Mouse (Mus musculus) ES-CJ7 (cell line): Measurements from ENCODE around the gene St6galnac3.

ENCODE experiments used
- DNase-seq: peaks from one replicate; pipeline ENCODE4 v3.0.0; 2011; ENCODE audit warnings: low read depth, low spot score

Gene St6galnac3

GRCm38 (mm10) chr3:153353313-153354103 is 371.5 kb downstream of the St6galnac3 start:
- no peak for DNase-seq

GRCm38 (mm10) chr3:153349981-153350380 is 375.0 kb downstream of the St6galnac3 start:
- DNase-seq: peak; percentile 41

GRCm38 (mm10) chr3:153348797-153349465 is 376.0 kb downstream of the St6galnac3 start:
- peak; percentile 91 for DNase-seq

GRCm38 (mm10) chr3:153344979-153345378 is 380.0 kb downstream of the St6galnac3 start:
- DNase-seq: no peak

- DNase-seq: no peak
Observed at GRCm38 (mm10) chr3:153339940-153340339, 385.0 kb downstream of the St6galnac3 start.

- no peak for DNase-seq
Observed at GRCm38 (mm10) chr3:153339091-153339490, 385.9 kb downstream of the St6galnac3 start.

- DNase-seq: no peak
Observed at GRCm38 (mm10) chr3:153337779-153338178, 387.2 kb downstream of the St6galnac3 start.

GRCm38 (mm10) chr3:153337221-153337620 is 387.8 kb downstream of the St6galnac3 start:
- no peak for DNase-seq

- DNase-seq: no peak
Observed at GRCm38 (mm10) chr3:153334152-153334825, 390.7 kb downstream of the St6galnac3 start.

GRCm38 (mm10) chr3:153324307-153324706 is 400.7 kb downstream of the St6galnac3 start:
- DNase-seq: no peak

GRCm38 (mm10) chr3:153323446-153323845 is 401.5 kb downstream of the St6galnac3 start:
- no peak for DNase-seq

GRCm38 (mm10) chr3:153313583-153313982 is 411.4 kb downstream of the St6galnac3 start:
- DNase-seq: peak; percentile 11

- DNase-seq: no peak
Observed at GRCm38 (mm10) chr3:153313167-153313566, 411.8 kb downstream of the St6galnac3 start.

GRCm38 (mm10) chr3:153312006-153312405 is 413.0 kb downstream of the St6galnac3 start:
- DNase-seq: peak; percentile 46

GRCm38 (mm10) chr3:153308379-153308778 is 416.6 kb downstream of the St6galnac3 start:
- DNase-seq: no peak

- no peak for DNase-seq
Observed at GRCm38 (mm10) chr3:153305153-153305552, 419.8 kb downstream of the St6galnac3 start.

- no peak for DNase-seq
Observed at GRCm38 (mm10) chr3:153302376-153302775, 422.6 kb downstream of the St6galnac3 start.

GRCm38 (mm10) chr3:153296375-153297068 is 428.5 kb downstream of the St6galnac3 start:
- DNase-seq: no peak

- peak; percentile 23 for DNase-seq
Observed at GRCm38 (mm10) chr3:153292853-153293252, 432.1 kb downstream of the St6galnac3 start.

GRCm38 (mm10) chr3:153292363-153292762 is 432.6 kb downstream of the St6galnac3 start:
- DNase-seq: no peak

- DNase-seq: no peak
Observed at GRCm38 (mm10) chr3:153291406-153292045, 433.4 kb downstream of the St6galnac3 start.
